Mouse (Mus musculus): Measurements from ENCODE around the gene Slc15a5.

GRCm38 (mm10) chr6:138080778-138081549 is 1.2 kb upstream of the Slc15a5 start:
- TF ChIP-seq GATA1 (IDR thresholded peaks at IDR 0.05; ENCODE audit: borderline replicate concordance, low read length) (no peak), CTCF (IDR thresholded peaks at IDR 0.05; ENCODE audit: low read depth, low read length) (no peak), POLR2AphosphoS5 (IDR thresholded peaks at IDR 0.05; ENCODE audit: insufficient replicate concordance, low read depth, low read length) (no peak)
